Mouse (Mus musculus): ENCODE data around the gene Vmn2r107. TPM values are rescaled to one million over a fixed set of nuclear protein-coding genes. Genes with fewer than 3 reads are reported as not detected.

Gene Vmn2r107
- polyA plus RNA-seq (2017; shearing (Covaris generic)): not detected

GRCm38 (mm10) chr17:20344942-20345341, at the start of gene Vmn2r107:
Vmn2r107 (plus strand) TSS chr17:20345242.

GRCm38 (mm10) chr17:20413846-20414245, 68.8 kb downstream of the Vmn2r107 start, which contains the start of gene Vmn1r224:
Vmn1r224 (plus strand) TSS chr17:20414146.

Other genes with a start within 250 kb of the Vmn2r107 start
- not detected for gene Fpr-rs7, start 231.0 kb upstream of the Vmn2r107 start, polyA plus RNA-seq (2017; shearing (Covaris generic))
- gene Fpr-rs6, start 162.1 kb upstream of the Vmn2r107 start, polyA plus RNA-seq (2017; shearing (Covaris generic)): not detected
- gene Vmn2r105, start 110.2 kb upstream of the Vmn2r107 start, polyA plus RNA-seq (2017; shearing (Covaris generic)): 0.04 TPM
- not detected for gene Vmn2r106, start 59.7 kb upstream of the Vmn2r107 start, polyA plus RNA-seq (2017; shearing (Covaris generic))
- gene Vmn1r224, start 68.9 kb downstream of the Vmn2r107 start, polyA plus RNA-seq (2017; shearing (Covaris generic)): not detected
- gene Vmn2r108, start 136.1 kb downstream of the Vmn2r107 start, polyA plus RNA-seq (2017; shearing (Covaris generic)): not detected
- not detected for gene Vmn1r225, start 152.9 kb downstream of the Vmn2r107 start, polyA plus RNA-seq (2017; shearing (Covaris generic))
- not detected for gene Vmn2r109, start 219.5 kb downstream of the Vmn2r107 start, polyA plus RNA-seq (2017; shearing (Covaris generic))

Measured in naive thymus-derived CD4-positive, alpha-beta T cell, adult 5 months (primary cell).